Mouse (Mus musculus): ENCODE results near the gene Arsg.

Gene Arsg

GRCm38 (mm10) chr11:109545265-109545664 lies 72.1 kb downstream of the Arsg start:
- no peak for DNase-seq (ENCODE audit: low spot score in 2 of 2)

DNA sequence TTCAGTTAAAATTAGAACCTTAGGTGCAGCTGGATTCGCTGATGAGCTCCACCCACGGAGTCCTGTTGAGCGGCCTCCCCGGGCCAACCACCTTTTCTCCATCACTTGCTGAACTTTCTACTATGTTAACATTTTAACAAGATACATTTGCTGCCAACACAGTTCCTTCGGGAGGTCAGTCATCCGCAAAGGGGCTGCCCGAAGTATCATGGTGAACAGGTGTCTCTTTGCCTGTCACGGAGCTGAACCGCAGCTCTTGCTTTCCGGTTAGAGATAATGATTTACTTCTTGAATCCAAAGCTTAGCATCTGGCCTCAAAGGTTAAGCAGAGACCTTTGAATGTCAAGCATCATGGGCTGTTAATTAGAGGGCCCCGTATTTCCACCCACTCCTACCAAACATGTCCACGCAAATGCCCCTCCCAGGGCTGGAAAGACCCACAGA lies 72.5 kb downstream of the Arsg start:
- DNase-seq (ENCODE audit: low spot score in 2 of 2), result no peak

DNA sequence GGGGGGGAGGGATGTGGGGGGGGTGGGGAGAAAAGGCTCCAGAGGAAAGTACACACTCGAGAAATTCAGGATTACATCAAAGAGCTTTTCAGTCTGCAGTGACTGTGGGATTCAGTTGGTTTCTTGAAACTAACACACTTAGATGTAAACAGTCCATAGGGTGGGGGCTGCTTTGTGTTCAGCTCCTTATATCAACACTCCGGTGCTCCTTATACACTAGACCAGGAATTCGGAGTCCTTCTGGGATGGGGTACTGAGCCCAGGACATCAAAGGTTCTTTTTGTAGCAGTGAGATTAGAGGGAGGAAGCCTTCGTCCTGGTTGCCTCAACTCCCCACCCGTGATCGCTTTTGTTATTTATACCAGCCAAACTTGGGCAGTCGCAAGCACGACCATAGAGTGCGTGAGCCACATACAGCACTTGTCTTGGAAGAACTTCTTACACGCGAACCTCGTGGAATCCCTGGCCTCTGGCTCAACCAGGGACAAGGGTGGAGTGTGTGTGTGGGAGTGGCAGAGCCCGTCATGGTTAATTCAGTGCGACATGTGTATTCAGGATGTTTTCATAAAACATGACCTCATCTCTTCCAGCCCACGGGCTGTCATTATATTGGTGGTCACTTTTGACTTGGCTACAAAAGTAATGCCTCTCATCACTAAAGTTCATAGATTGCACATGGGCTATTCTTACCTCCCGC lies 73.3 kb downstream of the Arsg start:
- no peak for DNase-seq (ENCODE audit: low spot score in 2 of 2)

GRCm38 (mm10) chr11:109547652-109548051 lies 74.5 kb downstream of the Arsg start:
- DNase-seq (ENCODE audit: low spot score in 2 of 2), result no peak

DNA sequence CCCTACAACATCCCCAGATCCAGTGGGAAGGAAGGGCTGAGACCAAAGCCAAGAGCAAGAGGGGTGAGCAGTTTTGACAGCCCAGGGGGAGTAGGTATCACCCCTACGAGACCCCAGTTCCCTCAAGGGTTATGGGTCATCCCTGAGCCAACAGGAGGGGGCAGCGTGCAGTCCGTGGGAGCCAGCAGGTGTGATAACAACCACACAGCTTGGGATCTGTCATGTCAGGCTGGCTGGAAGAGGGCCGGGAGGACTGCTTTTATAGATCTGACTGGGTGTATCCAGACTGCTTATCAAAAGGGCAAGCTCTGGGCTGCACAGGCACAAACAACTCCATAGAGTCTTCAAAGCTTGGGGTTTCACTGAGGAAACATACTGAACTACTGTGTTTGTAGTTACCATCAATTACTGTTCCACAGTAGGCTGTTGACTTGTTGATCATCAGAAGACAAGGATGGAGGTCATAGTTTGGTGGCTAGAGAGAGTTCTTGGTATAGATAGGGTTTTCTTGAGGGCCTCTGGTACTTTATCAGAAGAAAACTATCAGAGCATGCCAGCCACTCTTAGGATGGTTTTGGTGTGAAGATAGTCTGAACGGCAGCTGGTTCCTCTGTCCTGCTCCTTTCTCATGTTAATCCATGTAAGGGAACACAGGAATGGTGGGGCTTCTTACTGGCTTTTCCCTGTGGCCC lies 76.6 kb downstream of the Arsg start:
- DNase-seq (ENCODE audit: low spot score in 2 of 2), result no peak

- DNase-seq (ENCODE audit: low spot score in 2 of 2), result no peak
Observed at GRCm38 (mm10) chr11:109553921-109554320, 80.7 kb downstream of the Arsg start.

- DNase-seq (ENCODE audit: low spot score in 2 of 2), result no peak
Observed at GRCm38 (mm10) chr11:109554443-109554842, 81.3 kb downstream of the Arsg start.

- DNase-seq (ENCODE audit: low spot score in 2 of 2), result no peak
Observed at GRCm38 (mm10) chr11:109556130-109556529, 83.0 kb downstream of the Arsg start.

- no peak for DNase-seq (ENCODE audit: low spot score in 2 of 2)
Observed at GRCm38 (mm10) chr11:109557419-109557818, 84.2 kb downstream of the Arsg start.

GRCm38 (mm10) chr11:109559241-109559640 lies 86.1 kb downstream of the Arsg start:
- no peak for DNase-seq (ENCODE audit: low spot score in 2 of 2)

DNA sequence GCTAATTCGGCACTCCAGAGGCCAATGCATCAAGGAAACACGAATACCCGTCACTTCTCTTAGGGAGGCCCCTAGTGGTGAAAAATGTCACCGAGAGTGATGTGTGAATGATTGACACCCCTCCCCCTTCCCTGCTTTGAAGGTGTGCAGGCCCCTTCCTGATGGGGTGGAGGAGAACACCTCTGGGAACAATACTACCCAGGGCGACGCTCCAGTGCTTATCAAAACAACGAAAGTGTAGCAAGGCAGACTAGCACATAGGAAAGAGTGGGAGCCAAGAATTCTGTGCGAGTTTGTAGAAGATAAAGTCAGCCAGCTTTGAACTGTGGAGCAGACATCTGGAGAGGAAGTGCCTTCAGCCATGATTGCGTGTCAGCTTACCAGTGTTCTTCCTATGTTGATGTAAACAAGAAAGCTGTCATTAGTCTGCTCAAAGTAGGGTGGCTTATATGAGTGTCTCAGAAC lies 87.7 kb downstream of the Arsg start:
- peak in 1 of 2 experiments; percentile 12 for DNase-seq (ENCODE audit: low spot score in 2 of 2)

DNA sequence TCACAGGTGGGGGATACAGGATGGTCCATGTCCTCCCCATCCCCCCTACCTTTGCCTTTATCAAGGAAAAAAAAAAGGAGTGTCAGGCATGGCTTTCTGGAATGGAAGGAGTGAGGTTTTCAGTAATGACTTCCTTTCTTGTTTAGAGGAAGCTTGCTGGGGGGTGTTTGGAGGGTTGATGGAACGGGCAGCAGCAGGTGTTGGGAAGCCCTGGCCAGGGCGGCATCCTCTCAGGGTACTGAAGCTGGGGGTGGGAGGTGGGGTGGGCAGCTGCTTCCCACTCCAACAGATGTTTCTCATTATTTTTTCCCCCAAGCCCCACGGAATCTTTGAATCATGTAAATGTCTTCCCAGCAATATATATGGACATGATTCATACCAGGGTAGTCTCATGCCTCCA lies 88.3 kb downstream of the Arsg start:
- DNase-seq (ENCODE audit: low spot score in 2 of 2), result no peak

DNA sequence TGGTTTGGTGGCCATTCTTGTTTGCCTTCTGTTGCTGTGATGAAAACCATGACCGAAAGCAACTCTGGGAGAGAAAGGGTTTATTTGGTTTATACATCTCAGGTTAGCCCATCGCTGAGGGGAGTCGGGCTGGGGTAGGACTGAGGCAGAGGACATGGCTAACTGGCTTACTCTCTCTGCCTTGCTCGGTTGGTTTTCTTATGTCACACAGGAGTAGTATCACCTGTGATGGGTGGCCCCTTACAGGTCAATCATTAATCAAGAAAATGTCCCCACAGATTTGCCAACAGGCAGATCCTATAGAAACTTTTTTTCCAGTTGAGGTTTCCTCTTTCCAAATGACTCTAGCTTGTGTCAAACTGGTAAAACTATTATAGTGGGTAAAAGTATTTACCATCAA lies 90.5 kb downstream of the Arsg start:
- no peak for DNase-seq (ENCODE audit: low spot score in 2 of 2)

DNA sequence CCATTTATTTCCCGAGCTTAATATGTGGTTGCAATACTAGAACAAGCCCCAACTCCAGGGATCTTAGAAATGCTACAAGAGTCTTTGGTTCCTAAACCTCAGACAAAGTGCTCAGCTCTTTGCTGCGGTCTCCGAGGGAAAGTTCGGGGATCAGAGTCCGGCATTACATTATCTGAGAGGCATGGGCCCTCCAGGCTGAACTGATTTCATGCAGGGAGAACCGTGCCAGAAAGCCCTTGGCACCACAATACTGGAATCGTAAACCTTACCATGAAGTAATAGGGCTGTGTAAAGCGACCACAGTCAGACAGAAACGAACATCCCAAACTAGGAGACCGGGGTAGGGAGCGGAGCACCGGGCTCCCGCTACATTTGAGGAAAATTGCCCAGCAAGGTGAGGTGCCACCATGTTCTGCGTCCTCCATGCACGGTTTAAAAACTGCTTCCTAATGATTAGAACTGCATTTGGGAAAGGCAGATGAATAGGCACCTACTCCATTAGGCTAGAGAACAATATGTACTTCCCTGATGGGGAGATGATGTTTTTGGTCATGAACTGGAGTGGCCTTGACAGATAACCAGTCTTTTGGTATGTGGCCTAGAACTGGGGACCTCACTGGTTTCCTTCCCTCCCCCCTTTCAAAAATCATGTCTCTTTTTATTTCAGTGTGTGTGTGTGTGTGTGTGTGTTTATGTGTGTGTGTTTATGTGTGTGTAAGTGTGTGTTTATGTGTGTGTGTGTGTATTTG lies 91.5 kb downstream of the Arsg start:
- no peak for DNase-seq (ENCODE audit: low spot score in 2 of 2)

GRCm38 (mm10) chr11:109569007-109569618 lies 95.9 kb downstream of the Arsg start:
- no peak for DNase-seq (ENCODE audit: low spot score in 2 of 2)

- DNase-seq (ENCODE audit: low spot score in 2 of 2), result no peak
Observed at GRCm38 (mm10) chr11:109569809-109570208, 96.6 kb downstream of the Arsg start.

DNA sequence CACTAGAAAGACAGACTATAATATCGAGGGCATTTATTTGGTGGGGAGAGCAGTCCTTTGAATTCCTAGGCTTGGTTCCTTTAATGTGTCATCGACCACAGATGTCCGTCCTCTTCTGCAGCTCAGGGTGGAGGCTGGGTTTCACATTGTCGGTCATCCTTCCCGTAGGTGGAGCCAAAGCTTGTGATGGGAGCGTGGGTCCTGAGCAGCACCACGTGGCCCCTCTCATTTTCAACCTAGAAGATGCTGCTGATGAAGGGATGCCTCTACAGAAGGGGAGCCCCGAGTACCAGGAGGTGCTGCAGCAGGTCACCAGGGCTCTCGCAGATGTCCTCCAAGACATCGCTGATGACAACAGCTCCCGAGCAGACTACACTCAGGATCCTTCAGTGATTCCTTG lies 98.9 kb downstream of the Arsg start:
- DNase-seq (ENCODE audit: low spot score in 2 of 2), result no peak

GRCm38 (mm10) chr11:109574604-109575003 lies 101.4 kb downstream of the Arsg start:
- no peak for DNase-seq (ENCODE audit: low spot score in 2 of 2)

DNA sequence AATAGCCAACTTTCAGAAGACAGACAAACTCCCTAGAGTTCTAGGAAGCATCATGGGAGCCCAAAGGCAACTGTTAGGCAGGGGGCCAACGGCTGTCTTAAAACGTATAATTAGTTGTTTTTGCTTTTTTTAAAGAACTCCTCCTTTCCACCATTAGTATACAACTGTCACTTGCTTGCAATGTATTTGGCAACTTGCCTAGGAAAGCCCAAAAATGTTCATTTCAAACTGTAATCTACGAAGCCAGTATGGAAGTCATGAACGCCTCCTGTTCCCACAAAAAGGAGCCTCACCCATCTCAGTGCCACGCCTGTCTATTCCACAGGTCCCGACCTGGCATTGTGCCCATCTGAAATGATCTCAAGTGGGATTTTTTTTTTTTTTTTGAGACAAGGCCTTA lies 102.7 kb downstream of the Arsg start:
- DNase-seq (ENCODE audit: low spot score in 2 of 2), result no peak

DNA sequence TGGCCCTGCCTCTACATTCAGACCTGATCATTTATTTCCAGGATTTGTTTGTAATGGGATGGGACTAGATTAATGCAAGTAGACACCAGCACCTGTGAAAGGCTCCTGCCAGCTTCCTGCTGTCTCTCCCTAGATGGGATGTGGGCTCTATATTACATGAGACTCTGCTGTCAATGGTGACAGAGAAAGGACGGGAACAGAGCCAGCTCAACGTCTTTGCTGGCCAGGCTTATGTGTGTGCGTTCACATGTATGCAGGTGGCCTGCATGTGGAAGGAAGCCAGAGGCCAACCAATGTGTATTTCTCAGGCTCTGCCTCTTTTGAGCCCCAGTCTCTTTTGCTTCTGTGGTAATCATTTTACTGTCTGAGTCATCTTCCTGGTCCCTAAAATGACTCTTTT lies 105.4 kb downstream of the Arsg start:
- DNase-seq (ENCODE audit: low spot score in 2 of 2), result no peak

DNA sequence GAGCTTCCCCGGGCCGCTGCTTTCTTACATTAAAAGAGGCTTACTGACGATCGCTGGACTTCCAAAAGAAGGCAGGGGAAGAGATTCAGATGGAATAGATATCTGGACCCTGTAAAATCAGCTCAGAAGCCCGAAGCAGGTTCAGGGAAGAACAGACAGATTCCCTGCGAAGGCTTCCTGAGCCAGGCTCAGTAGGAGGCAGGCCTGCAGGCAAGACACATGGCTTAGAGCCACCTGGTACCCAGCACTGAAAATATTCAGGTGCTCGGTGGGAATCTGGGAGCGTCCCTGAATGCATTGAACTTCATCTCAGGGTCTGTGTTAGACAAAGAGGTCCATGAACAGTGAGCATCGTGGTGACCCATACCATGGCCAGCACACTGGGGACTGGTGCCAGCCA lies 106.8 kb downstream of the Arsg start:
- DNase-seq (ENCODE audit: low spot score in 2 of 2), result no peak

- no peak for DNase-seq (ENCODE audit: low spot score in 2 of 2)
Observed at GRCm38 (mm10) chr11:109583986-109584385, 110.8 kb downstream of the Arsg start.
